Mouse (Mus musculus): ENCODE measurements around the gene Ndufa6. TPM values are rescaled to one million over a fixed set of nuclear protein-coding genes. Genes with fewer than 3 reads are reported as not detected.

Ndufa6 gene
- polyA plus RNA-seq, 1 experiment from 2014 or later: 496 TPM

GRCm38 (mm10) chr15:82317839-82318238 is 36.3 kb downstream of the Ndufa6 start:
- no peak for ATAC-seq (ENCODE audit: insufficient number of reproducible peaks, low FRiP score)

GRCm38 (mm10) chr15:82308416-82308815 is 45.7 kb downstream of the Ndufa6 start:
- no peaks in the 10 kb centered on the region for H3K36me3 ChIP-seq
- WGBS: 81% methylated on average over 3 of the region's 3 CpGs
- H3K27ac ChIP-seq (ENCODE audit: poor library complexity, severe bottlenecking): no peak overlapping the region
- H3K4me2 ChIP-seq: no peak overlapping the region
- no peak overlapping the region for H3K4me3 ChIP-seq
- no peaks in the 10 kb centered on the region for H3K9me3 ChIP-seq (replicated peaks)
- H3K4me1 ChIP-seq (replicated peaks): no peaks in the 10 kb centered on the region
- 0 out of 2 replicates have a peak, but pooled peaks cover 4% of the 10 kb centered on the region for H3K27me3 ChIP-seq (replicated peaks)
- H3K9ac ChIP-seq: no peak overlapping the region
- ATAC-seq (ENCODE audit: insufficient number of reproducible peaks, low FRiP score): no peak

More at GRCm38 (mm10) chr15:82317839-82318238, 36.3 kb downstream of the Ndufa6 start:
- no peak overlapping the region for H3K4me2 ChIP-seq
- H3K36me3 ChIP-seq: no peaks in the 10 kb centered on the region
- no peaks in the 10 kb centered on the region for H3K4me1 ChIP-seq (replicated peaks)
- 85% methylated on average over 6 of the region's 6 CpGs for whole genome bisulfite sequencing
- no peak overlapping the region for H3K4me3 ChIP-seq
- no peaks in the 10 kb centered on the region; the same call in 1 of the 2 replicates for H3K9me3 ChIP-seq (replicated peaks)
- H3K27ac ChIP-seq (ENCODE audit: poor library complexity, severe bottlenecking): no peak overlapping the region
- H3K9ac ChIP-seq: no peak overlapping the region
- 0 out of 2 replicates have a peak, but pooled peaks cover 1% of the 10 kb centered on the region for H3K27me3 ChIP-seq (replicated peaks)

- Histone ChIP-seq H3K4me1 (replicated peaks) (no peaks in the 10 kb centered on the region), H3K4me2 (no peak overlapping the region), H3K9ac (no peak overlapping the region), H3K4me3 (no peak overlapping the region), H3K36me3 (no peaks in the 10 kb centered on the region), H3K9me3 (replicated peaks) (no peaks in the 10 kb centered on the region), H3K27ac (ENCODE audit: poor library complexity, severe bottlenecking) (no peak overlapping the region), H3K27me3 (replicated peaks) (0 out of 2 replicates have a peak, but pooled peaks cover 4% of the 10 kb centered on the region)
- 75% methylated on average over 3 of the region's 3 CpGs for WGBS
- ATAC-seq (ENCODE audit: insufficient number of reproducible peaks, low FRiP score): no peak
Observed at GRCm38 (mm10) chr15:82307107-82307506, 47.0 kb downstream of the Ndufa6 start.

Small RNAs within 50 kb of the gene (microRNA-seq; reads per million reads assigned to microRNA genes)
- not detected for gene Mir7684

Other genes with a start within 250 kb of the Ndufa6 start
- gene Ccdc134, start 226.4 kb downstream of the Ndufa6 start, polyA plus RNA-seq (2016; fragmentation: Nextera tagmentation; extraction: Ambion mirVana): 8.7 and 11.1 TPM in 2 replicates
- 110 and 118 TPM in 2 replicates for gene Srebf2, start 207.1 kb downstream of the Ndufa6 start, polyA plus RNA-seq (2016; fragmentation: Nextera tagmentation; extraction: Ambion mirVana)
- gene Shisa8, start 141.5 kb downstream of the Ndufa6 start, polyA plus RNA-seq (2016; fragmentation: Nextera tagmentation; extraction: Ambion mirVana): 0.19 and 0.35 TPM in 2 replicates
- 0.09 TPM in 1 of 2 replicates, not detected in the other for gene Tnfrsf13c, start 130.0 kb downstream of the Ndufa6 start, polyA plus RNA-seq (2016; fragmentation: Nextera tagmentation; extraction: Ambion mirVana)
- gene Cenpm, start 109.6 kb downstream of the Ndufa6 start, polyA plus RNA-seq (2016; fragmentation: Nextera tagmentation; extraction: Ambion mirVana): 57.9 and 67.0 TPM in 2 replicates
- gene 1500009C09Rik, start 101.9 kb downstream of the Ndufa6 start, polyA plus RNA-seq (2016; fragmentation: Nextera tagmentation; extraction: Ambion mirVana): not detected in 2 replicates
- gene Sept3, start 79.4 kb downstream of the Ndufa6 start, polyA plus RNA-seq (2016; fragmentation: Nextera tagmentation; extraction: Ambion mirVana): 3.8 and 4.9 TPM in 2 replicates
- gene Wbp2nl, start 55.4 kb downstream of the Ndufa6 start, polyA plus RNA-seq (2016; fragmentation: Nextera tagmentation; extraction: Ambion mirVana): 0.35 and 0.66 TPM in 2 replicates
- 40.5 and 44.6 TPM in 2 replicates for gene Naga, start 15.4 kb downstream of the Ndufa6 start, polyA plus RNA-seq (2016; fragmentation: Nextera tagmentation; extraction: Ambion mirVana)
- gene Pheta2, start 15.4 kb downstream of the Ndufa6 start, polyA plus RNA-seq (2016; fragmentation: Nextera tagmentation; extraction: Ambion mirVana): 9.8 and 9.9 TPM in 2 replicates
- 299 and 309 TPM in 2 replicates for gene Smdt1, start 15.4 kb downstream of the Ndufa6 start, polyA plus RNA-seq (2016; fragmentation: Nextera tagmentation; extraction: Ambion mirVana)
- gene Cyp2d22, start 25.9 kb upstream of the Ndufa6 start, polyA plus RNA-seq (2016; fragmentation: Nextera tagmentation; extraction: Ambion mirVana): 7.3 and 8.0 TPM in 2 replicates
- not detected in 2 replicates for gene Cyp2d11, start 39.7 kb upstream of the Ndufa6 start, polyA plus RNA-seq (2016; fragmentation: Nextera tagmentation; extraction: Ambion mirVana)
- gene Cyp2d10, start 52.9 kb upstream of the Ndufa6 start, polyA plus RNA-seq (2016; fragmentation: Nextera tagmentation; extraction: Ambion mirVana): 0.15 TPM in 1 of 2 replicates, not detected in the other
- not detected in 2 replicates for gene Cyp2d9, start 79.1 kb upstream of the Ndufa6 start, polyA plus RNA-seq (2016; fragmentation: Nextera tagmentation; extraction: Ambion mirVana)
- not detected in 2 replicates for gene Cyp2d12, start 200.8 kb upstream of the Ndufa6 start, polyA plus RNA-seq (2016; fragmentation: Nextera tagmentation; extraction: Ambion mirVana)

All from heart, embryonic 12.5 days (tissue).